Mouse (Mus musculus): ENCODE data around the gene Tmem144.

DNA sequence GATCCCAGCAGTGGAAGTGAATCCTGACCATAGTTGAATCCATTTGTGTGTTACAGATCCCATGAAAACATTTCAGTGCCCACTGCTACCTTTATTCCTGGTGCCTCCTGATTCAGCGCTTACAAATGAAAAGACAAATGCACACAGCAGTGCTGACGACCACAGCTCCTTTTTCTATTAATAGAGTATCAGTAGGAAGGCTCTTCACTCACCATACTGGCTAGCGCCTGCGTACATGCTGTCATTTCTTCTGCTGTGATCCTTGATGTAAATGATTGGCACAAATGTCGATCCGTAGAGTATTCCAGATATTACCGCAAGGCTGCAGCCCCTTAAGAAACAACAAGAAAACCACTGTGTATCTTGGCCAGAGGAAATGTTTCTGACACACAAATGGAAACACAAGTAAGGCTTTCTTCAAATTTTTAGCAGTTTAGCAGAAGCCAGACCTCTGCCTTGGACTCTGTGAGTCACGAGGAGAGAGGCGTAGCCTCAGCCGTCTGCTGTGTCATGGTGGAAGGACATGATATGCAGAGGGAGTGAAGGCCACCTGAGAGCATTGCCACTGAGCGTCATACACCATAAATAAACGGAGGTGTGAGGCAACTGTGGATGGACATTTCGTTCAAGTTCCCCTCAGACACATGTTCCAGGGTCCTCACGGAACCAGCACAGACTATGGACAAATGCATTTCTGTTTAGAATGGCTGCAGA, 27.3 kb downstream of the Tmem144 start:
- no peak for TF ChIP-seq CTCF (IDR thresholded peaks at IDR 0.05; ENCODE audit: extremely low read depth, insufficient read depth, low read length)
- TF ChIP-seq POLR2A (IDR thresholded peaks at IDR 0.05; ENCODE audit: extremely low read depth, insufficient read depth, low read length) = no peak

Data from cortical plate, adult 2 months (tissue).